Mouse (Mus musculus) neural tube, embryonic 14.5 days (tissue): ENCODE measurements around the gene Rnf43. TPM values are rescaled to one million over a fixed set of nuclear protein-coding genes. Genes with fewer than 3 reads are reported as not detected.
A peak's percentile ranks its signal among the peaks of the same experiment; 100 is the strongest.

Experiments used
- ATAC-seq: fragments of 200-750 bp; cut with Nextera tagmentation; 2 replicates; pipeline ENCODE4 v1.8.0; 2017; ENCODE audit warnings: low read depth, mild to moderate bottlenecking, moderate TSS enrichment, moderate library complexity
- H3K27ac ChIP-seq: fragments of 300-500 bp; sonication (generic); 2 replicates; pipeline ENCODE4 v1.5.1; 2014; ENCODE audit warnings: low read depth, mild to moderate bottlenecking, control low read depth, low read length, moderate library complexity, mixed read lengths
- H3K27me3 ChIP-seq: fragments of 300-500 bp; sonication (generic); 2 replicates; pipeline ENCODE4 v1.6.1; 2014; ENCODE audit warnings: low read length; ENCODE audit not compliant: control insufficient read depth, insufficient read depth
- H3K36me3 ChIP-seq: fragments of 300-500 bp; sonication (generic); 2 replicates; pipeline ENCODE4 v1.6.1; 2014; ENCODE audit warnings: low read length, mixed read lengths; ENCODE audit not compliant: control insufficient read depth, insufficient read depth
- H3K4me1 ChIP-seq: fragments of 300-500 bp; sonication (generic); 2 replicates; pipeline ENCODE4 v1.6.1; 2014; ENCODE audit warnings: low read length; ENCODE audit not compliant: control insufficient read depth, insufficient read depth
- H3K4me2 ChIP-seq: fragments of 300-500 bp; sonication (generic); 2 replicates; pipeline ENCODE4 v1.6.1; 2014; ENCODE audit warnings: mild to moderate bottlenecking, low read depth, low read length, control low read depth
- H3K4me3 ChIP-seq: fragments of 300-500 bp; sonication (generic); 2 replicates; pipeline ENCODE4 v1.5.1; 2014; ENCODE audit warnings: low read depth, low read length, control low read depth, mixed read lengths
- H3K9ac ChIP-seq: fragments of 300-500 bp; sonication (generic); replicated peaks from 2 replicates; pipeline ENCODE4 v1.6.1; 2014; ENCODE audit warnings: low read depth, mild to moderate bottlenecking, control low read depth, low read length, mixed read lengths
- H3K9me3 ChIP-seq: fragments of 300-500 bp; sonication (generic); 2 replicates; pipeline ENCODE4 v1.6.1; 2016; ENCODE audit warnings: low read length; ENCODE audit not compliant: control insufficient read depth
- WGBS: fragments of 180-500 bp; shearing (Covaris S2); extraction: QIAGEN DNeasy Blood & Tissue Kit; methylation state at CpG from one replicate; pipeline ENCODE4 v1.1.7; 2014; 5-methylcytosine and 5-hydroxymethylcytosine counted together
- polyA plus RNA-seq: library from polyadenylated mRNA; unstranded; fragments of >200 nt; fragmentation: Nextera tagmentation; extraction: Ambion mirVana; gene quantifications from 2 replicates; pipeline ENCODE4 v1.2.1, GENCODE M21; 2014

The Rnf43 gene
- 0.71 and 1.1 TPM in 2 replicates for polyA plus RNA-seq

DNA sequence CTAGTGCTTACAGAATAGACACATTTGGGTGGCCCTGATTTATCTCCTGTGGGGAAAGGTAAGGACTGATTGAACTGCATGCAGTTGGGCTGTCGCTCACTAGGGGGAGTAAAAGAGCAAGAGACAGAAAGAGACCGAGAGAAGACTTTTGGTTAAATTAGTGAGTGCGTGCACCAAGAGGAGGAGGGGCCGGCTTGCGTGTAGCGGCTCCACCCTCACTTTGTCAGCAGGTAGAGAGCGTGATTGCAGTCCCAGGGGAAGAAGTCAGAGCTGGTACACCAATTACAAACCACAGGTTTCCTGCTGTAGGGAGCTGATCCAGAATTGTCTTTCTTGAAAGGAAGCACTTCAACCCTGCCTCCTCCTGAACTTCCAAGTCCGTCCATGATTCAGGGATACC, at the start of gene Rnf43:
Gene Rnf43 (plus strand): TSS at position 316 of the 400 bp plus-strand sequence.
- H3K4me2 ChIP-seq, result peak within 1 kb of the TSS; percentile 53

DNA sequence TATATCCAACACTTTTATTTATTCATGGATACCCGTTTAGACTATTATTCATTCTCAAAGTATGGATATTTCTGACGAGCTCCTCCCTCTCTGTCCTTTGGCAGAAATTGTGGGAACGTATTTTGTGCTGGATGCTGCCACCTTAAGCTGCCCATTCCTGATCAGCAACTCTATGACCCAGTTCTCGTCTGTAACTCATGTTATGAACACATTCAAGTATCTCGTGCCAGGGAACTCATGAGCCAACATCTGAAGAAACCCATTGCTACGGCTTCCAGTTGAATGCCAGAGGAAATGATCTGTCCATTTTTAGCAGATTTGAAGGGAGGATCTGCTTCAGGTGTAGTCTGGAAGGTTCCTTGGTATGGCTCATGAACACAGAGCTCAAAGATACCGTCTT, 48.5 kb upstream of the Rnf43 start:
- no peak for ATAC-seq
- Histone ChIP-seq H3K27me3 (no peaks in the 10 kb centered on the region), H3K4me3 (no peak overlapping the region), H3K4me2 (no peak overlapping the region), H3K9ac (no peak overlapping the region), H3K36me3 (peaks cover 77% of the 10 kb centered on the region), H3K4me1 (no peaks in the 10 kb centered on the region), H3K9me3 (no peaks in the 10 kb centered on the region), H3K27ac (no peak overlapping the region)
- 95% methylated on average over 7 of the region's 7 CpGs for WGBS

More for the DNA sequence above, at the start of gene Rnf43:
- H3K9ac ChIP-seq, result peak within 1 kb of the TSS; percentile 16; the same call in 1 of the 2 replicates
- H3K27ac ChIP-seq, result no peak within 1 kb of the TSS
- peak within 1 kb of the TSS; percentile 20 for H3K4me3 ChIP-seq
- ATAC-seq, result 0 out of 2 replicates have a peak, but pooled peaks have one; percentile 49
- H3K36me3 ChIP-seq, result no peaks in the 10 kb centered on the region
- H3K9me3 ChIP-seq, result no peaks in the 10 kb centered on the region
- H3K4me1 ChIP-seq, result no peaks in the 10 kb centered on the region
- H3K27me3 ChIP-seq, result peaks cover 2% of the 10 kb centered on the region; the same call in 1 of the 2 replicates
- under 1% methylated on average over 8 of the region's 8 CpGs for WGBS

DNA sequence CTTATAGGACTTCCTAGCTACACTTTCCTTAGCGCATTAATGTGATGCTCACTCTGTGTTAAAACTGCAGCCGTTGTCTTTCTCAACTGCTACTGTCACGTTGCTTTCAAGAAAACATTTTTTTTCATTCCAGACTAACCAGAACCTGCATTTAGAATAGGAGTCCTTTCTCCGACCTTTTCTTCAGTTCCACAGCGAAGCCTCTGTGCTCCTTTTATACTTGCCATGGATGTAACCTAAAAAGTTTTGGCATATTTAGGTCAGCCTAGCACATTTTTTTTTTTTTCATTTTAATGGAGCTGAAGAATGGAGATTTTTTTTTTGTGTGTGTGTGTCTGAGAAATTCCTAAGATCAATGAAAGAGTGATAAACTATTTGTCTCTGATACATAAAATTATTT, 47.0 kb upstream of the Rnf43 start:
- Histone ChIP-seq H3K27ac (no peak overlapping the region), H3K9me3 (no peaks in the 10 kb centered on the region), H3K4me2 (no peak overlapping the region), H3K4me1 (no peaks in the 10 kb centered on the region), H3K36me3 (peaks cover 69% of the 10 kb centered on the region), H3K27me3 (no peaks in the 10 kb centered on the region), H3K4me3 (no peak overlapping the region), H3K9ac (no peak overlapping the region)
- ATAC-seq, result no peak
- 95% methylated on average over 5 of the region's 5 CpGs for WGBS

DNA sequence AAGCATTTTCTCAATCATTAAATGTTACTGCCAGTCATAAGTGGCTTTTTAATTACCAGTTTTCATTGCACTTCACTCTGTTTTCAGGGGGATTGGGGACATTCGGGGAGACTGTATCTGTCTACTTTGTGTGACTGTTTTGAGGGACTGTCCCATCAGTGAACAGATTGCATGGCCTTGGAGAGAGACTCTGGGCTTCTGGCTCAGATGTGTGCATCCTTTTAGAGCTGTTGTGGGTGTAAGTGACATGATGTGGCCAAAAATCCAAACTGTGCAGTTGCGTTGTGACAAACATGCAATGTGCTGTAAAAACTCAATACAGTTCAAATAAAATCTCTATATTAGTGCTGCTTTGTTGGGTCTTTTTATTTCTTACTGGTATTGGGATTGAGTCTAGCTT, 46.6 kb upstream of the Rnf43 start:
- no peak for ATAC-seq
- H3K9me3 ChIP-seq, result no peaks in the 10 kb centered on the region
- H3K4me2 ChIP-seq, result no peak overlapping the region
- peaks cover 65% of the 10 kb centered on the region for H3K36me3 ChIP-seq
- no peaks in the 10 kb centered on the region for H3K27me3 ChIP-seq
- no peak overlapping the region for H3K4me3 ChIP-seq
- H3K4me1 ChIP-seq, result no peaks in the 10 kb centered on the region
- no peak overlapping the region for H3K27ac ChIP-seq
- no peak overlapping the region for H3K9ac ChIP-seq
- 96% methylated on average over 2 of the region's 2 CpGs for WGBS

DNA sequence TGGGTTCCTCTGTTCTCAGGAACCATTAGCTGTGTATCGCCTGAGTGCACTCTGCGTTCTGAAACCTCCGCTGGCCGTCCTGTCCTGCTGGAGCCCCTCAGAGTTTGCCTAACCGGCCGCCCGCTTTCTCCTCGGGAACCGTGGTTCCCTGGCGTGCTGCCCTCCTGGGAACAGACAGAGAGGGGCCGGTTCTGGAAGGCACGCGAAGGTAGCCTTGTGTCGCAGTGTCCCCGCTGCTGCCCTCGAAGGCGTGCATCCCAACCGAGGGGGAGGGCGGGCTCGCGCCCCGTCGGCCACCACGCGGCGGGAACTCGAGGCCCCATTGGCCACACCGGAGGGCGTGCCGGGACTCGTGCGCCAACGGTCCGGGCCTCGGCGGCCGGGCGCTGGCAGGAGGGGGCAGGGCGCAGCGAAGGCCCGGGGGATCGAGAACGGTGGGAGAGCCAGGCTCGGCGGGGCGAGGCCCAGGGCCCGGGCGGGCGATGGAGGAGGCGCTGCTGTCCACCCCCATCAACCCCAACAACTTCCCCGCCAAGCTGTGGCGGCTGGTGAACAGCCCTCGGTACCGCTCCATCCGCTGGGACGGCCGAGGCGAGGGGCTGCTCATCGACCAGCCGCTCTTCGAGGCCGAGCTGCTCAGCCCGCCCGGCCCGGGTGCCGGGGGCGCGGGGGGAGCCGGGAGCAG, 45.6 kb upstream of the Rnf43 start, which contains the start of gene Hsf5:
Gene Hsf5 (plus strand): TSS at position 375 of the 685 bp plus-strand sequence.
- Histone ChIP-seq H3K9me3 (no peaks in the 10 kb centered on the region), H3K4me2 (no peak within 1 kb of the TSS), H3K27ac (no peak within 1 kb of the TSS), H3K4me3 (no peak within 1 kb of the TSS), H3K4me1 (no peaks in the 10 kb centered on the region), H3K36me3 (peaks cover 60% of the 10 kb centered on the region), H3K27me3 (no peaks in the 10 kb centered on the region), H3K9ac (no peak within 1 kb of the TSS)
- no peak for ATAC-seq
- 88% methylated on average over 43 of the region's 69 CpGs for WGBS

DNA sequence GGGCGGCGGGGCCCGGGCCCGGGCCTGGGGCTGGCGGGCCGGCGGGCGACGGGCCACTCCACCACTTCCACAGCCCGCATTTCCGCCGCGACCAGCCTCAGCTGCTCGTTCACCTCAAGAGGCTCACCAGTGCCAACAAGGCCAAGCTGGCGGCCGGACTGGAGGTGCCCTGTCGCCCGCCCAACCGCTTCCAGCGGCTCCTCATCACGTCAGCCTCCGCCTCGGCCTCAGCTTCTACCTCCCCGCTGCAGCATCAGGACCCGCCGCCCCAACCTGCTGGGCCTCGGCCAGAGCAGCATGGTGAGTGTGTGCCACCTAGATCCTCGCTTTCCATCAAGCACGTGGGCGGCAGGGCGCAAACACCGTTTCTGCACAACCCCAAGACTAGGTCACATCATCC, 44.9 kb upstream of the Rnf43 start:
- peaks cover 58% of the 10 kb centered on the region for H3K36me3 ChIP-seq
- WGBS, result 94% methylated on average over 29 of the region's 32 CpGs
- no peak overlapping the region for H3K9ac ChIP-seq
- H3K4me2 ChIP-seq, result no peak overlapping the region
- H3K27ac ChIP-seq, result no peak overlapping the region
- H3K4me3 ChIP-seq, result no peak overlapping the region
- no peaks in the 10 kb centered on the region for H3K9me3 ChIP-seq
- ATAC-seq, result no peak
- no peaks in the 10 kb centered on the region for H3K27me3 ChIP-seq
- H3K4me1 ChIP-seq, result no peaks in the 10 kb centered on the region

DNA sequence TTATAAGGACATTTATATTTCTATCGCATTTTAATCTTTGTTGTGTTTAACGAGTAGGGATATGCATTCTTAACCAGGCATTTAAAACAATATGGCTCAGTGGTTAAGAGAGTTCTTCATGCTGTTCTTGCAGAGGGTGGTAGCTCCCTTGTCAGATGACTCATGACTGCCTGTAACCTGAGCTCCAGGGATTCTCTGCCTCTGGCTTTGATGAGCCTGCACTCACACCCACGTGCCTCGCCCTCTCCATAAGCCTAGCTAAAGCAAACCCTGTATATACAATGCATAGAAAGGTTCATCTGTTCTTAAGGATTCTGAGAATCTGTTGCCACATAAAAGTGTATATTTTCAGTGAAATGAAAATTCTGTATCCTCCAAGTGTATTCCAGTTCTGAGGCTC, 39.4 kb upstream of the Rnf43 start:
- 85% methylated on average over 4 of the region's 4 CpGs for WGBS
- H3K27me3 ChIP-seq, result no peaks in the 10 kb centered on the region
- no peak overlapping the region for H3K27ac ChIP-seq
- H3K36me3 ChIP-seq, result peaks cover 28% of the 10 kb centered on the region; the same call in 1 of the 2 replicates
- no peak overlapping the region for H3K4me3 ChIP-seq
- no peak for ATAC-seq
- no peaks in the 10 kb centered on the region for H3K4me1 ChIP-seq
- H3K9me3 ChIP-seq, result no peaks in the 10 kb centered on the region
- H3K4me2 ChIP-seq, result no peak overlapping the region
- no peak overlapping the region for H3K9ac ChIP-seq

DNA sequence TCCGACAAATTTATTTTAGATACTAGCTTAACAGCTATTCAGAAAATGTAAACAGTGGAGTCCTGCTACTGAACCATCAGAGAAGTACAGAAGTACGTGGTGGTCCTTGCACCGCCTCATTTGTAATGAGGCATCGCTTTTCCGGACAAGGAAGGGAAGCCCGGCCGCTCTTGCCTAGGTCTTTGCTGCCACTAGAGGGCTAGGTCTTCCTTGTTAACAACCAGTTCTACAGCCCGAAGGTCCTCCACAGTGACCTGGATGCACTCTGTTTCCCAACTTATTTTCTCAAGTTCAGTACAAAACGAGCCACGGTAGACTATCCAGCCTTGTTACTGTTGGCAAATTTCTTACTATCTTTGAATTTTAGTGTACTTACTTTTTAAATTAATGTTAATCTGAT, 32.7 kb upstream of the Rnf43 start:
- Histone ChIP-seq H3K9ac (no peak overlapping the region), H3K36me3 (0 out of 2 replicates have a peak, but pooled peaks cover 3% of the 10 kb centered on the region), H3K4me3 (no peak overlapping the region), H3K9me3 (no peaks in the 10 kb centered on the region), H3K4me1 (no peaks in the 10 kb centered on the region), H3K4me2 (no peak overlapping the region), H3K27ac (no peak overlapping the region), H3K27me3 (no peaks in the 10 kb centered on the region)
- ATAC-seq, result no peak
- 32% methylated on average over 10 of the region's 10 CpGs for whole genome bisulfite sequencing

DNA sequence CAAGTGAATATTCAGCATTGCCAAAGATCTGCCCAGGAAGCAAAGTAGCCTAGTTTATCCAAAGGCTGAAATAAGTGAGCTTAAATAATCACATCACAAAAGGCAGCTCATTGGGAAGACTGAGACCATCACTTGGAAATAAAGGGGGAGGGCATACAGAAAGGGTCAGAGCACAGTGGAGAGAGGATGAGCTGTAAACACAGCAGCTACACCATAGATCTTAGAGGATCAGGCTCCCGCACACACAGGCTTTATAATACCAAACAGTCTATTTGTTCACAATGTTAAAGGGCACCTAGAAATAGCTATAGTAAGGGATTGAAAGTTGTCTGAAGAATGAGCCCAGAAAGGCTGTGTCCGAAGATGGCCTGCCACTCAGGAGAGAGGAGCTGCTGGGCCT, 23.7 kb upstream of the Rnf43 start:
- 12% methylated on average over 2 of the region's 2 CpGs for WGBS
- peak overlapping the region; percentile 30 for H3K4me3 ChIP-seq

More for the DNA sequence above, 23.7 kb upstream of the Rnf43 start:
- no peak for ATAC-seq
- Histone ChIP-seq H3K9ac (peak overlapping the region; percentile 61), H3K4me2 (peak overlapping the region; percentile 75), H3K9me3 (no peaks in the 10 kb centered on the region), H3K27me3 (no peaks in the 10 kb centered on the region), H3K27ac (no peak overlapping the region), H3K4me1 (peaks cover 4% of the 10 kb centered on the region; the same call in 1 of the 2 replicates), H3K36me3 (peaks cover 4% of the 10 kb centered on the region; the same call in 1 of the 2 replicates)
